Mouse (Mus musculus): ENCODE data around the gene B830017H08Rik. TPM values are rescaled to one million over a fixed set of nuclear protein-coding genes. Genes with fewer than 3 reads are reported as not detected.

B830017H08Rik gene
- polyA plus RNA-seq, 1 experiment, result 0.02 TPM

- TF ChIP-seq MYOG (IDR thresholded peaks at IDR 0.05; ENCODE audit: control insufficient read depth in 1 of 3, insufficient read depth in 1 of 3, insufficient read length in 2 of 3, low read depth in 2 of 3), result no peak
- no peak for TF ChIP-seq E2F4 (IDR thresholded peaks at IDR 0.05; ENCODE audit: insufficient read depth)
- no peak for TF ChIP-seq CEBPB (IDR thresholded peaks at IDR 0.05; ENCODE audit: insufficient read depth, poor library complexity, severe bottlenecking)
- no peak for TF ChIP-seq MAX (IDR thresholded peaks at IDR 0.05; ENCODE audit: low read depth)
- no peak for TF ChIP-seq MYOD1 (IDR thresholded peaks at IDR 0.05; ENCODE audit: control insufficient read depth in 1 of 3, insufficient read length in 2 of 3, low read depth in 2 of 3)
- no peak for TF ChIP-seq TCF12 (IDR thresholded peaks at IDR 0.05; ENCODE audit: insufficient read depth, poor library complexity, severe bottlenecking)
- no peak for TF ChIP-seq USF1 (IDR thresholded peaks at IDR 0.05; ENCODE audit: low read depth)
- TF ChIP-seq POLR2A (IDR thresholded peaks at IDR 0.05; ENCODE audit: insufficient read length, low read depth), result no peak
- TF ChIP-seq REST (IDR thresholded peaks at IDR 0.05; ENCODE audit: insufficient read depth, insufficient read length), result no peak
- TF ChIP-seq SRF (IDR thresholded peaks at IDR 0.05; ENCODE audit: control insufficient read depth, insufficient read length, low read depth), result no peak
- no peak for TF ChIP-seq TCF3 (IDR thresholded peaks at IDR 0.05; ENCODE audit: insufficient read length, low read depth)
- TF ChIP-seq POLR2AphosphoS2 (IDR thresholded peaks at IDR 0.05; ENCODE audit: insufficient read length, low read depth), result no peak
- H3K4me3 ChIP-seq, result no peak overlapping the region
- no peak overlapping the region for H3ac ChIP-seq (ENCODE audit: control insufficient read depth, insufficient read length)
- no peaks in the 10 kb centered on the region for H3K27me3 ChIP-seq (ENCODE audit: control insufficient read depth, insufficient read depth, insufficient read length)
- no peak overlapping the region for H3K4me2 ChIP-seq (ENCODE audit: low read depth)
- H3K79me2 ChIP-seq (ENCODE audit: control insufficient read depth, insufficient read depth), result peaks cover 92% of the 10 kb centered on the region
- no peaks in the 10 kb centered on the region for H3K36me3 ChIP-seq (ENCODE audit: control insufficient read depth, insufficient read depth)
Observed at GRCm38 (mm10) chr16:17884116-17884515, 51.2 kb downstream of the B830017H08Rik start.

Other genes starting within 250 kb of the B830017H08Rik start
- gene Slc7a4, start 249.9 kb upstream of the B830017H08Rik start, polyA plus RNA-seq (2012; fragmentation: generic; extraction: Trizol), result 1.1 TPM
- 15.2 TPM for gene Smpd4, start 213.8 kb upstream of the B830017H08Rik start, polyA plus RNA-seq (2012; fragmentation: generic; extraction: Trizol)
- gene Ccdc74a, start 186.7 kb upstream of the B830017H08Rik start, polyA plus RNA-seq (2012; fragmentation: generic; extraction: Trizol), result 1.5 TPM
- gene Med15, start 100.2 kb upstream of the B830017H08Rik start, polyA plus RNA-seq (2012; fragmentation: generic; extraction: Trizol), result 42.9 TPM
- gene Klhl22, start 73.5 kb upstream of the B830017H08Rik start, polyA plus RNA-seq (2012; fragmentation: generic; extraction: Trizol), result 107 TPM
- 25.9 TPM for gene Scarf2, start 35.8 kb upstream of the B830017H08Rik start, polyA plus RNA-seq (2012; fragmentation: generic; extraction: Trizol)
- 1.2 TPM for gene Car15, start 5.2 kb downstream of the B830017H08Rik start, polyA plus RNA-seq (2012; fragmentation: generic; extraction: Trizol)
- 0.08 TPM for gene Gm20518, start 58.5 kb downstream of the B830017H08Rik start, polyA plus RNA-seq (2012; fragmentation: generic; extraction: Trizol)
- gene Tssk1, start 61.1 kb downstream of the B830017H08Rik start, polyA plus RNA-seq (2012; fragmentation: generic; extraction: Trizol), result 0.07 TPM
- gene Dgcr2, start 65.4 kb downstream of the B830017H08Rik start, polyA plus RNA-seq (2012; fragmentation: generic; extraction: Trizol), result 42.8 TPM
- 0.07 TPM for gene Tssk2, start 65.5 kb downstream of the B830017H08Rik start, polyA plus RNA-seq (2012; fragmentation: generic; extraction: Trizol)
- 17.4 TPM for gene Ess2, start 78.2 kb downstream of the B830017H08Rik start, polyA plus RNA-seq (2012; fragmentation: generic; extraction: Trizol)
- gene Gsc2, start 81.9 kb downstream of the B830017H08Rik start, polyA plus RNA-seq (2012; fragmentation: generic; extraction: Trizol), result not detected
- 72.5 TPM for gene Slc25a1, start 95.1 kb downstream of the B830017H08Rik start, polyA plus RNA-seq (2012; fragmentation: generic; extraction: Trizol)
- not detected for gene Vpreb2, start 147.3 kb downstream of the B830017H08Rik start, polyA plus RNA-seq (2012; fragmentation: generic; extraction: Trizol)
- 67.2 TPM for gene Dgcr6, start 219.7 kb downstream of the B830017H08Rik start, polyA plus RNA-seq (2012; fragmentation: generic; extraction: Trizol)